Mouse (Mus musculus): ENCODE measurements around the gene Ift22. TPM values are rescaled to one million over a fixed set of nuclear protein-coding genes. Genes with fewer than 3 reads are reported as not detected.

Ift22 gene
- polyA plus RNA-seq, 1 experiment: 9.3 TPM

- no peak for TF ChIP-seq POLR2A (IDR thresholded peaks at IDR 0.05; ENCODE audit: insufficient read depth, low read length)
- no peak for TF ChIP-seq CTCF (IDR thresholded peaks at IDR 0.05; ENCODE audit: low read depth, low read length)
- no peak for TF ChIP-seq EP300 (IDR thresholded peaks at IDR 0.05; ENCODE audit: insufficient read depth, low read depth, low read length)
- H3K4me1 ChIP-seq (ENCODE audit: control insufficient read depth, insufficient read depth, low read length): peaks cover 7% of the 10 kb centered on the region
- no peaks in the 10 kb centered on the region for H3K9me3 ChIP-seq (replicated peaks; ENCODE audit: control insufficient read depth, insufficient read depth, low read length, poor library complexity, severe bottlenecking)
- peak overlapping the region; percentile 54 for H3K9ac ChIP-seq (ENCODE audit: low read depth, poor library complexity, severe bottlenecking)
- H3K4me3 ChIP-seq (ENCODE audit: low read depth, low read length): peak overlapping the region; percentile 71
- H3K27ac ChIP-seq (ENCODE audit: insufficient read depth, low read length): no peak overlapping the region
- H3K36me3 ChIP-seq (ENCODE audit: control insufficient read depth, insufficient read depth, low read length, poor library complexity, severe bottlenecking): no peaks in the 10 kb centered on the region
- H3K27me3 ChIP-seq (ENCODE audit: control insufficient read depth, insufficient read depth, low read length, poor library complexity, severe bottlenecking): no peaks in the 10 kb centered on the region
These were observed 10.9 kb downstream of the Ift22 start for GRCm38 (mm10) chr5:136918655-136919472.

GRCm38 (mm10) chr5:136919546-136920301, 11.8 kb downstream of the Ift22 start:
- Histone ChIP-seq H3K4me1 (ENCODE audit: control insufficient read depth, insufficient read depth, low read length) (peaks cover 7% of the 10 kb centered on the region), H3K9me3 (replicated peaks; ENCODE audit: control insufficient read depth, insufficient read depth, low read length, poor library complexity, severe bottlenecking) (no peaks in the 10 kb centered on the region), H3K4me3 (ENCODE audit: low read depth, low read length) (peak overlapping the region; percentile 68), H3K9ac (ENCODE audit: low read depth, poor library complexity, severe bottlenecking) (peak overlapping the region; percentile 54), H3K27me3 (ENCODE audit: control insufficient read depth, insufficient read depth, low read length, poor library complexity, severe bottlenecking) (no peaks in the 10 kb centered on the region), H3K36me3 (ENCODE audit: control insufficient read depth, insufficient read depth, low read length, poor library complexity, severe bottlenecking) (no peaks in the 10 kb centered on the region), H3K27ac (ENCODE audit: insufficient read depth, low read length) (no peak overlapping the region)
- TF ChIP-seq EP300 (IDR thresholded peaks at IDR 0.05; ENCODE audit: insufficient read depth, low read depth, low read length) (no peak), POLR2A (IDR thresholded peaks at IDR 0.05; ENCODE audit: insufficient read depth, low read length) (no peak), CTCF (IDR thresholded peaks at IDR 0.05; ENCODE audit: low read depth, low read length) (no peak)

DNA sequence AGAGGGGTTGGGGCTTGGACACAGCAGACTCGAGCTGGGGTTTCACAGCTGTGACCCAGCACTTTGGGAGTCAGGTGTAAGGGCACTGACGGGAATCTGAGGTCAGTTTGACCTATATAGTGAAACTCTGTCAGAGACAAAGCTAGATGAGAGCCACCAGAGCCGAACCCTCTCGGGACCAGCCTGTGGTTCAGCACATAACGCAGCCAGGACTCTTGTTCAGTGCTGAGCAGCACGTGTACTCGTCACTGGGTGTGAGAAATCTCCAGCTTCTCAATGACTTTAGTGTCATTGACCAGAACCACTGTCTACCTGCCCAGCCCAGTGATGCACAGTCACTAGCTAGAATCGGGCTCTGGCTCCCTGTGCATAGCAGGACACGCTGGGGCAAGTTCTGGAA, 14.9 kb downstream of the Ift22 start:
- Histone ChIP-seq H3K9ac (ENCODE audit: low read depth, poor library complexity, severe bottlenecking) (no peak overlapping the region), H3K9me3 (replicated peaks; ENCODE audit: control insufficient read depth, insufficient read depth, low read length, poor library complexity, severe bottlenecking) (no peaks in the 10 kb centered on the region), H3K4me1 (ENCODE audit: control insufficient read depth, insufficient read depth, low read length) (peaks cover 7% of the 10 kb centered on the region), H3K27me3 (ENCODE audit: control insufficient read depth, insufficient read depth, low read length, poor library complexity, severe bottlenecking) (no peaks in the 10 kb centered on the region), H3K36me3 (ENCODE audit: control insufficient read depth, insufficient read depth, low read length, poor library complexity, severe bottlenecking) (no peaks in the 10 kb centered on the region), H3K4me3 (ENCODE audit: low read depth, low read length) (no peak overlapping the region), H3K27ac (ENCODE audit: insufficient read depth, low read length) (no peak overlapping the region)
- no peak for TF ChIP-seq POLR2A (IDR thresholded peaks at IDR 0.05; ENCODE audit: insufficient read depth, low read length)
- no peak for TF ChIP-seq CTCF (IDR thresholded peaks at IDR 0.05; ENCODE audit: low read depth, low read length)
- TF ChIP-seq EP300 (IDR thresholded peaks at IDR 0.05; ENCODE audit: insufficient read depth, low read depth, low read length): no peak

DNA sequence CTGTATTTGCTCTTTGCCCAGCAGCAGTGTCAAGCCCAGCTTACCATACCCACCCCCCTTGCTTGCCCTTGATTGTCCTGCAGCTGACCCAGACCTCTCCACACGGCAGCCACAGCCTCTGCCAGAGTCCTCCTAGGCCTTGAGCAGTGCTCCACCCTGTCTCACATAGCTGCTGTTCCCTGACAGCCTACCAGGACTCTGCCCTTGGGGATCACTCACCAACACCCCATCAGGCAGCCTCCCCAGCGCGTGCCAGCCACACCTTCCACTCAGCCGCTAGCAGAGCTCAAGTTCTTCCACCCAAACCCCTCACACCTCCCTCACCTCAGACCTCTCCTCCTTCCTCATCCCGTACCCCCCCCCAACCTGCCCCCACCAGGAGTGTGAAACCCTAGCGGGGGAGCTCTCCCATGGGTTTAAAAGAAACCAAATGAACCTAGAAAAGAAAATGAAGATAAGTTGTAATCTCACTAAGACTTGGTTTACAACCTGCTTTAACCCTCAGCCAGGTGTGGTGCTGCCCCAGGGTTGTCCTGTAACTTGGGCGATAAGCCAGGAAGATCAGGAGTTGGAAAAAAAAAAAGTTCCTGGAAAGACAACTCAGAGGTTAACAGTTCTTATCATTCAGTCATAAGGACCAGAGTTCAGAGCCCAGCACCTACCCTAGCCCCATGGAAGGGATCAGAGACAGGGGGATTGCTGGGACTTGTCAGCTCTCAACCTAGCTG, 16.0 kb downstream of the Ift22 start:
- Histone ChIP-seq H3K9ac (ENCODE audit: low read depth, poor library complexity, severe bottlenecking) (no peak overlapping the region), H3K4me3 (ENCODE audit: low read depth, low read length) (no peak overlapping the region), H3K27ac (ENCODE audit: insufficient read depth, low read length) (no peak overlapping the region), H3K27me3 (ENCODE audit: control insufficient read depth, insufficient read depth, low read length, poor library complexity, severe bottlenecking) (no peaks in the 10 kb centered on the region), H3K36me3 (ENCODE audit: control insufficient read depth, insufficient read depth, low read length, poor library complexity, severe bottlenecking) (no peaks in the 10 kb centered on the region), H3K9me3 (replicated peaks; ENCODE audit: control insufficient read depth, insufficient read depth, low read length, poor library complexity, severe bottlenecking) (no peaks in the 10 kb centered on the region), H3K4me1 (ENCODE audit: control insufficient read depth, insufficient read depth, low read length) (peaks cover 7% of the 10 kb centered on the region)
- no peak for TF ChIP-seq EP300 (IDR thresholded peaks at IDR 0.05; ENCODE audit: insufficient read depth, low read depth, low read length)
- TF ChIP-seq POLR2A (IDR thresholded peaks at IDR 0.05; ENCODE audit: insufficient read depth, low read length): no peak
- no peak for TF ChIP-seq CTCF (IDR thresholded peaks at IDR 0.05; ENCODE audit: low read depth, low read length)

DNA sequence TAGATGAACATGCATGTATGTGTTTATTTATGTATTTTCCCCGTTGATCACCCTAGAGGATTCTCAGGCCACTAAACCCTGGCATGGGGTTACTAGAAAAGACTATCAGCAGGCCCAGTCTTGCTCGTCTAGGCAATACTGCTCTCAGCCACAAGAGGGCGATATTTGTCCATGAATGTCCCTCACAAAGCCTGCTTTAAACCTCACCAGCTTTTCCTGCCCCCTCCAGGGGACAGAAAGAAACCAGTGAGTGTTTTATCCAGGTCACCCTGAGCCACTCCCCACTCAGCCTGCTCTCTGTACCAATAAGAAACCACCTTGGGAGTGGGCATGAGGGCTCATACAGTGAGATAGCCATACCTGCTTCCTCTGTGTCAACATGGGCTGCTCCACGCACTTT, 21.1 kb downstream of the Ift22 start:
- H3K27me3 ChIP-seq (ENCODE audit: control insufficient read depth, insufficient read depth, low read length, poor library complexity, severe bottlenecking): no peaks in the 10 kb centered on the region
- H3K4me3 ChIP-seq (ENCODE audit: low read depth, low read length): no peak overlapping the region
- no peak overlapping the region for H3K27ac ChIP-seq (ENCODE audit: insufficient read depth, low read length)
- H3K9ac ChIP-seq (ENCODE audit: low read depth, poor library complexity, severe bottlenecking): peak overlapping the region; percentile 32; the same call in 1 of the 2 replicates
- H3K36me3 ChIP-seq (ENCODE audit: control insufficient read depth, insufficient read depth, low read length, poor library complexity, severe bottlenecking): no peaks in the 10 kb centered on the region
- no peaks in the 10 kb centered on the region for H3K9me3 ChIP-seq (replicated peaks; ENCODE audit: control insufficient read depth, insufficient read depth, low read length, poor library complexity, severe bottlenecking)
- TF ChIP-seq CTCF (IDR thresholded peaks at IDR 0.05; ENCODE audit: low read depth, low read length) (peak; percentile 75), POLR2A (IDR thresholded peaks at IDR 0.05; ENCODE audit: insufficient read depth, low read length) (no peak)
- H3K4me1 ChIP-seq (ENCODE audit: control insufficient read depth, insufficient read depth, low read length): peaks cover 7% of the 10 kb centered on the region
